Mouse (Mus musculus): ENCODE results near the gene L2hgdh.
"Not testable (repeated sequence)": the region's sequence is repeated elsewhere in the genome, so short reads cannot be mapped to it uniquely, and the experiment has no call there.

Gene L2hgdh

DNA sequence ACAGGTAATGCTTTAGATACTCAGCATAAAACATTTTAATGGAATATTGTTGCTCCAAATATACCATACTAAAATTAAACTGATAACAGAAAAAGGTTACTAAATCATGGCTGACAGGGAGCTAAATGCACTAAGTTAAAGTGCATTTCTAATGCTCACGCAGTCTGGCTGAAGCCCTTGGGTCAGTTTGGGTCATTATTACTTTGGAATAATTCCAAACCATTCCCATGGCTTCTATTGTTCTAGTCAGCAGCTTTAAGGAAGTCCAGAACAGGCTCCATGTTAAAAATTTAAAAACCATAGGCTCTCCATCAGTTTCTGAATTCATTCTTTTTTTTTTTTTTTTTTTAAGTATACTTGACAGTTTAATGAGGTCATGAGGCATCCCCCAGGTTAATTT lies 50.5 kb downstream of the L2hgdh start:
- DNase-seq (ENCODE audit: low spot score), result no peak

DNA sequence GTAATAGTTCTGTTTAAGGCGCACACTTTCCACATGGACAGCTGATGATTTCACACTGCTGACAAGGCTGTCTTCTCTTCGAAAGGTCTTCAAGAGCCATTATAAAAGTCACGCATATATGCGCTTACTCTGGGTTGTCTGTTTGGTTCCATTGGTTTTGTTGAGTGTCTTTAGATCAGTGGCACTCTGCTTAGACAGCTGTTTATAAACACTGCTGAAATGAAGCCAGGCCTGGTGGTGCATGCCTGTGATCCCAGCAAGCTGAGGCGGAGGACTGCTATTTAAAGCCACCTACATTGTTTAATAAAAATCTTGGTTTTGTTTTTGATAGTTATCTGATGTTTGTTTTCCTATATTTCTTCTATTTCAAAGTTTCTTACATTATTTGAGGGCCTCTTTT lies 58.0 kb downstream of the L2hgdh start:
- no peak for DNase-seq (ENCODE audit: low spot score)

- DNase-seq (ENCODE audit: low spot score), result no peak
These were observed 63.0 kb downstream of the L2hgdh start for GRCm38 (mm10) chr12:69661658-69662057.

DNA sequence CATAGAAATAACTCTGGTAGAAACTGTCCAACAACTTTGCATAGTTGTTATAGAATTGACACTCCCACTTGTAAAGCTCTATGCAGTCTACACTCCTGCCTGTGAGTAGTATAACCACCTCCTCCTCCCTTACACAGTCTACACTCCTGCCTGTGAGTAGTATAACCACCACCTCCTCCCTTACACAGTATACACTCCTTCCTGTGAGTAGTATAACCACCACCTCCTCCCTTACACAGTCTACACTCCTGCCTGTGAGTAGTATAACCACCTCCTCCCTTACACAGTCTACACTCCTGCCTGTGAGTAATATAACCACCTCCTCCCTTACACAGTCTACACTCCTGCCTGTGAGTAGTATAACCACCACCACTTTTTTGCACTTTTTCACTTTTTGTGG lies 70.7 kb downstream of the L2hgdh start:
- not testable (repeated sequence) for DNase-seq (ENCODE audit: low spot score)

- DNase-seq (ENCODE audit: low spot score), result no peak
These were observed 75.2 kb downstream of the L2hgdh start for GRCm38 (mm10) chr12:69649511-69649910.

GRCm38 (mm10) chr12:69645821-69646616 lies 78.7 kb downstream of the L2hgdh start:
- DNase-seq (ENCODE audit: low spot score), result no peak

GRCm38 (mm10) chr12:69644877-69645276 lies 79.8 kb downstream of the L2hgdh start:
- no peak for DNase-seq (ENCODE audit: low spot score)

- DNase-seq (ENCODE audit: low spot score), result no peak
These were observed 81.8 kb downstream of the L2hgdh start for GRCm38 (mm10) chr12:69642877-69643276.
